Mouse (Mus musculus) adrenal gland, postnatal 14 days (tissue): Measurements from ENCODE around the gene Bnipl. TPM values are rescaled to one million over a fixed set of nuclear protein-coding genes. Genes with fewer than 3 reads are reported as not detected.
A peak's percentile ranks its signal among the peaks of the same experiment; 100 is the strongest.

ENCODE experiments used
- DNase-seq: peaks from one replicate; pipeline ENCODE4 v3.0.0; 2021; ENCODE audit warnings: mixed read lengths
- total RNA-seq: library from RNA; stranded (reverse); gene quantifications from 2 replicates; pipeline ENCODE4 v1.2.3, GENCODE M21; 2021

Gene Bnipl
- total RNA-seq, 1 experiment from 2014 or later, result 0.19 TPM

- DNase-seq, result no peak
These were observed 13.4 kb downstream of the Bnipl start for GRCm38 (mm10) chr3:95237541-95238099.

- no peak for DNase-seq
These were observed 15.3 kb downstream of the Bnipl start for GRCm38 (mm10) chr3:95235386-95236301.

- DNase-seq, result no peak
These were observed 17.6 kb downstream of the Bnipl start for GRCm38 (mm10) chr3:95233303-95233980.

- peak; percentile 78 for DNase-seq
These were observed 18.2 kb downstream of the Bnipl start for GRCm38 (mm10) chr3:95232771-95233170.

GRCm38 (mm10) chr3:95231298-95232221 lies 19.4 kb downstream of the Bnipl start, which contains the start of gene Mllt11:
Gene Mllt11 (minus strand): TSS chr3:95232171.
- peak; percentile 43 for DNase-seq

GRCm38 (mm10) chr3:95230495-95231297 lies 20.3 kb downstream of the Bnipl start:
- peak; percentile 36 for DNase-seq

- peak; percentile 56 for DNase-seq
These were observed 21.1 kb downstream of the Bnipl start for GRCm38 (mm10) chr3:95229781-95230494.

- DNase-seq, result peak; percentile 50
These were observed 21.9 kb downstream of the Bnipl start for GRCm38 (mm10) chr3:95228894-95229780.

GRCm38 (mm10) chr3:95228148-95228893 lies 22.7 kb downstream of the Bnipl start, which contains the start of gene Cdc42se1:
Gene Cdc42se1 (plus strand): TSS chr3:95228732.
- peak; percentile 95 for DNase-seq

GRCm38 (mm10) chr3:95227214-95227613 lies 23.8 kb downstream of the Bnipl start:
- no peak for DNase-seq

- peak; percentile 46 for DNase-seq
These were observed 26.7 kb downstream of the Bnipl start for GRCm38 (mm10) chr3:95224295-95224694.

GRCm38 (mm10) chr3:95223041-95223440 lies 28.0 kb downstream of the Bnipl start:
- DNase-seq, result no peak

GRCm38 (mm10) chr3:95218466-95219137 lies 32.4 kb downstream of the Bnipl start:
- no peak for DNase-seq

GRCm38 (mm10) chr3:95217255-95218134 lies 33.5 kb downstream of the Bnipl start, which contains the start of gene Gabpb2:
Gene Gabpb2 (minus strand): TSS chr3:95217916.
- peak; percentile 98 for DNase-seq

GRCm38 (mm10) chr3:95216655-95217254 lies 34.2 kb downstream of the Bnipl start:
- DNase-seq, result no peak

GRCm38 (mm10) chr3:95213609-95213975 lies 37.4 kb downstream of the Bnipl start:
- no peak for DNase-seq
